22 mouse cellular contexts compared by ENCODE assay signal in the genomic region with DNA sequence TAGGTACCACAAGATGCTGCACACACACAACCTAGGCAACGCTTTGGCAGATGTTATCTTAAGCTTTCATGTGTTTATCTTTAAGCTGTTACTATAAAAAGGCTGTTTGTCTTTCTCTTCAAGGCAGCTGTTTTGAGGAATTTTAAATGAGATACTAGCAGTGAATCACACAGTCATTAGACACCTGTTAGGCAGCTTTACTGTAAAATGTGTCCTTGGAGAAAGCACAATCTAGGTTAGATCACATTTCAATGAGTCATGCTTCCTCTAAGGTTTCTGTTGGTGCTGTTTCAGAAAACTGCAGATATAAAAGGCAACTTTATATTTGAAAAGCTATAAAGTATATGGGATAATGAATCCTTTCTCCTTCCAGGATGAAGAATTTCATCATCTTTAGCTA.
A peak's percentile ranks its signal among the peaks of the same experiment; 100 is the strongest.
DNase-seq lines count a peak whose midpoint lies in the region; ATAC-seq and TF ChIP-seq lines count a peak whose summit lies in the region.
"Had no signal": no experiment of that assay in that cellular context is flagged by ENCODE, and none has a peak within 500 bp of the region (broad histone marks: within the 10 kb centered on the region; RNA-seq: fewer than 3 reads in every experiment).

No protein-coding gene starts in this region.

- TF ChIP-seq CTCF in MEL (IDR thresholded peaks at IDR 0.05 in 2 of 3, conservative IDR thresholded peaks at IDR 0.05 in 1 of 3; ENCODE audit: control insufficient read depth in 1 of 3, insufficient read depth in 1 of 3, low read depth in 2 of 3, low read length in 3 of 3, poor library complexity in 1 of 3, severe bottlenecking in 1 of 3): no peak

- no peak overlapping the region for H3K27ac ChIP-seq in MEL (ENCODE audit: control insufficient read depth, low read depth, low read length)
- H3K27ac ChIP-seq: embryonic facial prominence, embryonic 15.5 days; forebrain, embryonic 15.5 days; gastrocnemius, adult 2 months; hindbrain, embryonic 12.5 days; hindbrain, embryonic 15.5 days had no signal

- no peak for TF ChIP-seq POLR2A in MEL (IDR thresholded peaks at IDR 0.05; ENCODE audit: control insufficient read depth in 1 of 2, insufficient read depth in 1 of 2, low read depth in 1 of 2, low read length in 2 of 2, poor library complexity in 1 of 2)

- DNase-seq in frontal cortex, postnatal 10 days (ENCODE audit: low spot score in 2 of 2): no peak
- DNase-seq in 416B (ENCODE audit: low read depth): peak; percentile 87
- peak; percentile 53 for DNase-seq in MEL (ENCODE audit: low read depth, low spot score)
- no peak for DNase-seq in cerebellum, postnatal 36 days
- DNase-seq in thymus, adult 18-20 months: no peak
- DNase-seq: adrenal gland, postnatal 10 days; adrenal gland, postnatal 36 days; cerebellum, adult 11 months; cerebellum, adult 2 months; cerebellum, adult 9-11 months; cerebellum, postnatal 25 days; embryo, embryonic 11 days; gastrocnemius, adult 2 months; gastrocnemius, postnatal 14 days; heart, adult 11 months had no signal

- peaks cover 0 to 7% of the 10 kb centered on the region in 2 experiments; a peak in 2 of 4 replicates for H3K36me3 ChIP-seq in MEL (ENCODE audit: control insufficient read depth in 1 of 2, insufficient read depth in 2 of 2, low read length in 2 of 2)
- H3K36me3 ChIP-seq: embryonic facial prominence, embryonic 15.5 days; forebrain, embryonic 15.5 days; hindbrain, embryonic 12.5 days; hindbrain, embryonic 15.5 days had no signal

- H3K79me2 ChIP-seq in MEL (ENCODE audit: control insufficient read depth, insufficient read depth, low read length, poor library complexity): no peaks in the 10 kb centered on the region

- peak; percentile 82 for ATAC-seq in frontal cortex, adult (ENCODE audit: low TSS enrichment)
- ATAC-seq: forebrain, embryonic 15.5 days; intestine, postnatal 0 days; Patski had no signal

- H3K4me1 ChIP-seq in MEL (ENCODE audit: control insufficient read depth in 1 of 2, insufficient read depth in 2 of 2, low read length in 2 of 2): peaks cover 0 to 2% of the 10 kb centered on the region in 2 experiments; a peak in 2 of 4 replicates
- H3K4me1 ChIP-seq: embryonic facial prominence, embryonic 15.5 days; forebrain, embryonic 15.5 days; hindbrain, embryonic 12.5 days; hindbrain, embryonic 15.5 days had no signal

- no peak overlapping the region for H3K4me3 ChIP-seq in MEL (ENCODE audit: control insufficient read depth in 1 of 2, insufficient read depth in 1 of 2, low read depth in 2 of 2, low read length in 2 of 2)
- H3K4me3 ChIP-seq: embryonic facial prominence, embryonic 15.5 days; forebrain, embryonic 15.5 days; gastrocnemius, adult 2 months; hindbrain, embryonic 12.5 days; hindbrain, embryonic 15.5 days had no signal

- H3K9me3 ChIP-seq in MEL (replicated peaks; ENCODE audit: insufficient read depth, low read length): no peaks in the 10 kb centered on the region
- H3K9me3 ChIP-seq: embryonic facial prominence, embryonic 15.5 days; forebrain, embryonic 15.5 days; hindbrain, embryonic 12.5 days; hindbrain, embryonic 15.5 days had no signal

- no peak overlapping the region for H3K9ac ChIP-seq in MEL (ENCODE audit: control insufficient read depth, low read depth, low read length, poor library complexity, severe bottlenecking)
- H3K9ac ChIP-seq: embryonic facial prominence, embryonic 15.5 days; forebrain, embryonic 15.5 days; hindbrain, embryonic 12.5 days; hindbrain, embryonic 15.5 days had no signal

- no peak for TF ChIP-seq RAD21 in MEL (IDR thresholded peaks at IDR 0.05; ENCODE audit: low read depth, low read length)

- no peaks in the 10 kb centered on the region for H3K27me3 ChIP-seq in MEL (ENCODE audit: control insufficient read depth in 1 of 2, insufficient read depth in 2 of 2, low read length in 2 of 2)
- H3K27me3 ChIP-seq: embryonic facial prominence, embryonic 15.5 days; forebrain, embryonic 15.5 days; hindbrain, embryonic 12.5 days; hindbrain, embryonic 15.5 days; Patski had no signal

- TF ChIP-seq EP300 in MEL (IDR thresholded peaks at IDR 0.05; ENCODE audit: low read depth in 1 of 2, low read length in 2 of 2): peak; percentile 72 to 75

TF ChIP-seq in MEL, 35 proteins besides CTCF, POLR2A, EP300 and RAD21:
- TF ChIP-seq MAZ (IDR thresholded peaks at IDR 0.05; ENCODE audit: low read depth, low read length) (no peak), GATA1 (IDR thresholded peaks at IDR 0.05; ENCODE audit: low read depth, low read length) (peak; percentile 38), NELFE (IDR thresholded peaks at IDR 0.05; ENCODE audit: low read depth, low read length) (no peak), CHD2 (IDR thresholded peaks at IDR 0.05; ENCODE audit: low read length) (no peak), SMC3 (IDR thresholded peaks at IDR 0.05; ENCODE audit: low read depth, low read length) (no peak), SIN3A (IDR thresholded peaks at IDR 0.05; ENCODE audit: low read length) (no peak), JUND (IDR thresholded peaks at IDR 0.05; ENCODE audit: low read depth, low read length) (peak; percentile 41; the same call in 1 of the 2 replicates), NRF1 (IDR thresholded peaks at IDR 0.05; ENCODE audit: insufficient read depth, low read depth, low read length, poor library complexity, severe bottlenecking) (no peak), HCFC1 (IDR thresholded peaks at IDR 0.05; ENCODE audit: low read depth, low read length) (no peak), ETS1 (IDR thresholded peaks at IDR 0.05; ENCODE audit: low read depth, low read length) (peak; percentile 65), MAX (IDR thresholded peaks at IDR 0.05; ENCODE audit: low read length) (peak; percentile 28; the same call in 1 of the 2 replicates), GABPA (IDR thresholded peaks at IDR 0.05; ENCODE audit: low read depth, low read length) (no peak), MYB (IDR thresholded peaks at IDR 0.05; ENCODE audit: low read depth, low read length) (no peak), RCOR1 (IDR thresholded peaks at IDR 0.05; ENCODE audit: low read depth, low read length) (peak; percentile 25; the same call in 1 of the 2 replicates), TCF12 (IDR thresholded peaks at IDR 0.05; ENCODE audit: low read depth, low read length) (peak; percentile 27; the same call in 1 of the 2 replicates), UBTF (IDR thresholded peaks at IDR 0.05; ENCODE audit: borderline replicate concordance, insufficient read depth, low read depth, low read length) (no peak)

Comparison
In these comparisons a context has a peak if more than half of its experiments do, and no peak if none do; other contexts are left out.
1. DNase-seq: peak in 416B (single experiment) and MEL (single experiment); none in frontal cortex, postnatal 10 days (0 of 2), cerebellum, postnatal 36 days (0 of 2) and thymus, adult 18-20 months (0 of 2).